Mouse (Mus musculus): ENCODE data around the gene Spem1.

Spem1 gene

DNA sequence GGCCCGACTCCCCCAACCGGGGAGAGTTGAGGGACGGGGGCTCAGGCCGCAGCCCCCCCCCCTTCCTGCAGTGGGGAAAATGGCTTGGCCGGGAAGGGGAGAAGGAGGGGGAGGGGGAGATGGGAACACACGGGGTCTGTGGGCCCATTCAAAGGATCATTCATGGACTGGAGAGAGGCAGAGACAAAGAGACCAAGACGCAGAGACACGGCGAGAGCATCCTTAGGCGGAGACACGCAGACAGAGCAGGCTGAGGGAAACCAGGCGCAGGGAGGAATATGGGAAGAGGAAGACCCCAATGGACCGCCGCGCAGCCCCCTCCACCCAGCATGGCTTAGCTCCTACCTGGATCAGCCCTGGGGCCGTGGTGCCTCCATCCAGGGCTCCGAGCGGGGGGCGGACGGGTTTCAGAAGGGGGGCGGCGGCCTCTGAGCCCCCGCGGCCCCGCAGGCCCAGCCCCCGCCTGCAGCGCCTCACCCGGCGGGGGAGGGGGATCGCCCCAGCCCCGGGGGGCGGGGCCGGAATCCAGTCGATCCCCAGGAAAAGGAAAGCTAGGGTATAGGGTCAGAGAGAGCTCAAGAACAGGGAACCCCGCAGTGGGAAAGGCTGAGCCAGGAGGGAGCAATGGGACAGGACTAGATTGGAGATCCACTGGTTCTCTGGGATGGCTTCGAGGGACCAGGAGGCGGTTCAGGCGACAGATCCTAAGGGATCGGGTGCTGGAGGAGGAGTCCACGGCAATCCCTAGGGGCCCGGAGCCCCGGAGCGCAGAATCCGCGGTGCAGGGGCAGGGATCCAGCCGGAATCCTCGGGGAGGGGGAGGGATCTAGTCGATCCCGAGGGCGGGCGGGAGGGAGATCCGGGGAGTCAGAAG lies 15.0 kb upstream of the Spem1 start:
- in situ Hi-C loops (cut with MboI; ENCODE audit: unreplicated experiment in 2 of 2) = no loop called here

- in situ Hi-C loops (cut with MboI; ENCODE audit: unreplicated experiment in 2 of 2) = no loop called here
Measured at GRCm38 (mm10) chr11:69835966-69836335, 14.0 kb upstream of the Spem1 start.

DNA sequence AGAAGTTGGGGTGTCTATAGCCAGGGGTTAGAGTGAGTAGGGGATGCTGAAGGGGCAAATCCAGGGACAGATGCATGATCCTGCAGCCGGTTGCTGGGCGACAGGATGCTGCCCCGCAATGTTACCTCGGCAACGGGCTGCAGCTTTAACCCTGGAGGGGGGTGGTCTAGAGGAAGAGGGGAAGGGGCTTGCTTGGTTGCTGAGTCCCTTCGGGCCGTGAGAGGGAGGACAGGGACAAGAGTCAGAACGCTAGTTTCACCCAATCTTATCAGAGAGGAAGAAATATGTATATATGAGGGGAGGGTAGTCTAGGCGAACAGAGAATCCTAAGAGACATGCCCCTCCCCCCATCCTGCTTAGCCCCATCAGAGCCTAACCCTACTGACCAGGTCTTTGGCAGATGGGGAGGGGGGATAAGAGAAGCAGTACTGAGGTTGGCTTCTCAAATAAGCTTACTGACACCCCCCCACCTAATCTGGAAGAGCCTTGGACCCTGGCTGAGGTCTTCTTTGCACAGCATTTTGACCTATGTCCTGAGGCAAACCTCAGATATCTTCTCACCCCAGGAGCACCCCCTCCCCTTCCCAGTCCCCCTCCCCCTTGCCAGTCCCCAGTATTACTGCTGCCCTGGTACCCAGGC lies 13.5 kb upstream of the Spem1 start:
- in situ Hi-C loops (cut with MboI; ENCODE audit: unreplicated experiment in 2 of 2) = no loop called here

DNA sequence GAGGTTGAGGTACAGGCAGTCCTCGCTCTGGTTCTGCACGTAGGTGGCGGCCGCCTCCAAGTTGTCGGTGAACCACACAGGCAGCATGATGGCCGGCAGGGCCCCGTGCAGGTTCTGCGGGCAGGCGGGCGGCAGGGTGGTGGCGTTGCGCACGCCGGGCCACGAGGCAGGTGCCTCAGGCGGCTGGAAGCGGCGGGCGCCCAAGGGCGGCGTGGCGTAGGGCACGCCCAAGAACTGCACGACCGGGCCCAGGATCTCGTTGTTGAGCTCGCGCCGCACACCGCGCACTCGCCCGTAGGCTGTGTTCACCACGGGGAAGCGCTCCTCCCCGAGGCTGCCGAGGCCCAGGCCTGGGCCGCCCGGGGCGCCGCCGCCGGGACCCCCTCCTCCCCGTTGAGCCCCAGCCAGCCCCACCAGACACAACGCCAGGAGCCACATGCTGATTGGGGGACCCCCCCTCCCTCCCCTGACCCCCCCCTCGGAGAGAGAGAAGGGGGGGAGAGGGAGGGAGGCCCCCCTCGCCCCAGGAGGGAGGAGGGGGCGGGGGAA lies 12.1 kb upstream of the Spem1 start:
- in situ Hi-C loops (cut with MboI; ENCODE audit: unreplicated experiment in 2 of 2) = no loop called here

GRCm38 (mm10) chr11:69833554-69833953 lies 11.6 kb upstream of the Spem1 start:
- in situ Hi-C loops (cut with MboI; ENCODE audit: unreplicated experiment in 2 of 2) = no loop called here

DNA sequence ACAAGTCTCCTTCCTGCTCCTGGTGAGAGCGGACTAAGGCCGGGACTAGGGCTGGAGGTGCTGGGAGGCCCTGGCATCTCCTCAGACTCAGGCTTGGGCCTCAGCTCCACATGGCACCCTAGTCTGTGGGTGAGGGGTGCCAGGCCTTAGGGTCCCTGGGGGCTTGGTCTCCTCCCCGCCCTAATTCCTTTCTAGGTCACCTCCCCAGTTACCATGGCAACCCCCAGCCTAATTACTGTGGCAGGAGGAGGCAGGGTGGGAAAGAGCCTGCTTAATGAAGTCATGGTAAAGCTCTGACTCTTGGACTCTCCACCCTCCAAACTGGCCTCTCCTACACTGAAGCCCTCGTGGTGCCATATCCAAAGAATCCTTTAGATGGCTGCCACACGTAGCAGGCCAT lies 6.9 kb upstream of the Spem1 start:
- in situ Hi-C loops (cut with MboI; ENCODE audit: unreplicated experiment in 2 of 2) = no loop called here

DNA sequence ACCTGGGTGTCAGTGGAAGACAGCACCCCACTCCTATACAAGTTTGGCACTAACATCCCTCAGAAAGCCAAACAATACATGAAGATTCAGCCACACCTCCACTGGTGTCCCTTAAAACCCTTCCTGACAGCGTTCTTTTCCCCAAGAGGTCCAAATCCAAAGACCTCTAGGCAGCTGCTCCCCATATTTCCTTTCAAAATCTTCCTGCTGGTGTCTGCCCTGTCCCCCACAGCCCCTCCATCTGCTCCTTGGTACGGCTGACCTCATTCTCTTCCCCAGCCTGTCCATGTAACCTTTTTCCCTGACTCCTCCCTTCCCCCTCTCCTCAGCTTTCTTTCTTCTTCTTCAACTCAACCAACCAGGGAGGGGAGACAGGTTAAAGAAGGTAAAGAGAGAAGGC lies 1.5 kb upstream of the Spem1 start:
- in situ Hi-C loops (cut with MboI; ENCODE audit: unreplicated experiment in 2 of 2) = no loop called here

DNA sequence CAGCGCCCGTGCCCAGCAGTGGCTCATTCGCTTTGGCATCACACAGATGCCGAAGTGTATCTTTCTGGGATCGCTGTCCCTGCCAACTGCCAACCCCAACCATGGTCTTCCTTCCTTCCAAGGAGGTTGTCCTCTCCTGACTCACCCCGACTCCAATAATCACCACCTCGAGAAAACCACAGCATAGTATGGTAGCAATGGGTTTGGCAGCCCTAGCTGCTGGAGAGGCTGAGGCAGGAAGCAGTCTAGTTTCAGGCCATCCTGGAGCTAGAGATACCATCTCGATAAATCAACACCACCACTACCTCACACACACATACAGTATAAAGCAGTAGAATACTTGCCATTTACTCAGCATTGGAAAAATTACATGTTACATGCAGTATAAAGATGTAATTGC lies 3.1 kb downstream of the Spem1 start:
- in situ Hi-C loops (cut with MboI; ENCODE audit: unreplicated experiment in 2 of 2) = no loop called here

GRCm38 (mm10) chr11:69818365-69818764 lies 3.6 kb downstream of the Spem1 start, which contains the start of gene Spem2:
Gene Spem2 (minus strand): TSS chr11:69818465.
- in situ Hi-C loops (cut with MboI; ENCODE audit: unreplicated experiment in 2 of 2) = no loop called here

DNA sequence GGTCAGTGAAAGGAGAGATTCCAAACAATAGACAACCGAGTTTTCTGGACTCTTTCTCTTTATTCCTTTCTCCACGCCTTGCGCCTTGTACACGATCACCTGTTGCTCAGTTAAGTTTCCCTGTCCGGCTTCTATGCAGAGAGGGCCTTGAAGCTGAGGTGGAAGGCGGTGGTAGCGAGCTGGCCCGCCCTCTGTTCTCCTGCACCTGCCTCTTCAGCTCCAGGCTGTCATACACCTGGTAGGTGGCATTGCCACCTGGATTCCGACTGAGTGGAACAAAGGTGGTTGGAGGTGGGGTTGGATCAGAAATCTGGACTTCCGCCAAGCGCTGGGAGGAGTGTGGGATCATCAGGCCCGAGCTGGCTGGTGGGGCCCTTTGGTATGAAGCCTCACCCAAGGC lies 5.5 kb downstream of the Spem1 start:
- in situ Hi-C loops (cut with MboI; ENCODE audit: unreplicated experiment in 2 of 2) = no loop called here

DNA sequence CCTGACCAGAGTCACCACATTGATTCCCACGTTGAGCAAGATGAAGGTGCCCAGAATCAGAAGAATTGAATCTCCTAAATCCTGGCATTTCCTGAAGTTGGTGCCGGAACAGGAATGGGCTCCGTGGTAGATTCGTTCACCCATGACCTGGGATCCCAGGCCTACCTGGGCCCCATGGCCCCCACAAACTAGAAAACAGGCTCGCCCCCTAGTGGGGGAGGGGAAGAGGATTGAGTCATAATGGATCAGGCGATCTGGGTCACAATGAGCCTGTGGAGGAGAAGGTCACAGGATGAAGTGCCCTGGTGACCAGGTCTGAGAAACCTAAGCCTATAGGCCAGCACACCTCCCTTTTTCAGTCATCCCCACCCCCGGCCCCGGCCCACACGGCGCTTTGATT lies 6.8 kb downstream of the Spem1 start, which contains the start of gene Gm39566:
Gene Gm39566, minus strand, starts transcription at position 144 of the 400 bp plus-strand sequence.
- in situ Hi-C loops (cut with MboI; ENCODE audit: unreplicated experiment in 2 of 2) = no loop called here

GRCm38 (mm10) chr11:69810280-69810679 lies 11.7 kb downstream of the Spem1 start:
- in situ Hi-C loops (cut with MboI; ENCODE audit: unreplicated experiment in 2 of 2) = no loop called here

GRCm38 (mm10) chr11:69807641-69808040 lies 14.3 kb downstream of the Spem1 start:
- in situ Hi-C loops (cut with MboI; ENCODE audit: unreplicated experiment in 2 of 2) = loop anchor here in 1 of 2 experiments (5.0 kb wide), 2 partner anchors 35 to 70 kb away; partner anchors contain the start of gene Tmem95

GRCm38 (mm10) chr11:69806378-69806777 lies 15.6 kb downstream of the Spem1 start:
- in situ Hi-C loops (cut with MboI; ENCODE audit: unreplicated experiment in 2 of 2) = loop anchor here in 1 of 2 experiments (5.0 kb wide), 2 partner anchors 36 to 71 kb away; partner anchors contain the start of gene Tmem95

- in situ Hi-C loops (cut with MboI; ENCODE audit: unreplicated experiment in 2 of 2) = loop anchor here (5.0 kb wide), 3 partner anchors 37 to 72 kb away; partner anchors contain the start of genes Polr2a (in 2 of the 2) and Tmem95 (in 2 of the 2)
Measured at GRCm38 (mm10) chr11:69804972-69805909, 16.7 kb downstream of the Spem1 start, which contains the start of gene Tmem102. Gene Tmem102 (minus strand): TSS chr11:69805624.

DNA sequence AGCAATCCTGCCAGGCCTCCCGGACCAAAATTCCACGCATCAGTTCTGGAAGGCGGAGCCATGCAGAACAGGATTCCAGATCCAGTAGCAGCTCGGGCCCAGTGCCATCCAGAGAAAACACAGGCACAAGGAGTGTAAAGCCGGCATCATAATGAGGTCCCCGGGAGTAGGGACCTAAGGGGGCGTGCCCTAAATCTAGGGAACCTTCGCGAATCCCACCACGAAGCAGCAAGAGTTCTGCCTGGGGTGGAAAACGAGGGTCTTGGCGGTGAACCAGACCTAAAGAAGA lies 17.4 kb downstream of the Spem1 start:
- in situ Hi-C loops (cut with MboI; ENCODE audit: unreplicated experiment in 2 of 2) = loop anchor here (5.0 kb wide), 2 partner anchors 47 to 73 kb away; partner anchors contain the start of genes Polr2a (in 2 of the 2) and Tmem95 (in 1 of the 2)

DNA sequence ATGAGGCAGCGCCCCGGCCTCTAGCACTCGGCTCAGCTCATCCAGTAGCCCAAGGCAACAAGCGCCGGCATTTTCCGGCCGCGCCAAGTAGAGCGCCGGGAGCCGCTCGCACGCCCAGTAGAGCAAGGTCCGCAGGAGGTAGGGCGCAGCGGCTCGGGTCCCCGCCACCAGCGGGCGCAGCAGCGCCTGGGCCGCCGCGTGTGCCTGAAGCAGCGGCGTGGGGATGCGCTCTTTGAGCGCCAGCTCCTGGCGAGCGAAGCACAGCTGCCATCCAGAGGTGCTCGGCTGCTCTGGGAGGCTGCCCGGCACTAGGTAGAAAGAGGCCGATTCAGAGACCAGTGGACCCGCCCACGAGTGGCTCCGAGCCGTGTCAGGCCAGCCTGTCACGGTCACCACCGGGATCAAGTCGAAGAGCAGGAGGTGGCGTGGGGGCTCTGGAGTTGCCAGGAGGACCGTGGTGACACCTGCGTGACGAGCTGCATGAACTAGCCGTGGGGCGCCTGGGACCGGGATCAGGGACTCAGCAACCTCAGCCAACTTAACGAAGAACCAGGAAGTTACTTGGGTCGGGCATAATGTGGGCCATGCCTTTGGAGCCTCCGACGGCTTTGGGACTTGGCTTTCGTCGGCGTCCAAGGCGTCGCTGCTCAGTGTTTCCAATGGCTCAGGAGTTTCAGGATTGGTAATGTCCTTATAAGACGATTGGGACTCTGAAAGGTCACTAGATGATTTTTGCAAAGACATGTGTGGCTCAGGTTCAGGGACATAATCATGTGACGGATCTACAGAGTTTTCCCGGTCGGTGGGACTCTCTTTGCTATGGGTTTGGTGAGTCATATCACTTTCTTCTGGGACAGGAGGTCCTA lies 18.0 kb downstream of the Spem1 start:
- in situ Hi-C loops (cut with MboI; ENCODE audit: unreplicated experiment in 2 of 2) = loop anchor here (5.0 kb wide), 2 partner anchors 47 to 73 kb away; partner anchors contain the start of genes Polr2a (in 2 of the 2) and Tmem95 (in 1 of the 2)

DNA sequence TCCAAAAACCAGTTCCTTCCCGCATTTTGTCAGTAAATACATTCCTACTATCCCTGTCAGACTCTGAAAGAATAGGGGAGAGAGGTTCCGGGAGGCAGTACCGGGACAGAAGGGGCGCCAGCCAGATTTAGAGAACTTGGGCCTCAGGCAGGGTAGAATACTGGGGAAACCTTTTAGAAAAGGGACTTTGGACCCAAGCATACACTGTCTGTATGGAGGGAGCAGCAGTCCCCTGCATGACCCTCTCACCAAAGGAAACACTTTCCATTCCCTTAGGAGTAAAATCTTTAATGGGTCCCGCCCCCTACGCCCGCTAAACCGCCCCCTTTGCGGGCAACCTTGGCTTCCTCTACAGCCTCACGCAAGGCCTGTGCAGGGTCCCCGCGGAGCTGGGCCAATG lies 18.7 kb downstream of the Spem1 start:
- in situ Hi-C loops (cut with MboI; ENCODE audit: unreplicated experiment in 2 of 2) = loop anchor here (5.0 kb wide), 2 partner anchors 46 to 74 kb away; partner anchors contain the start of genes Polr2a (in 2 of the 2) and Tmem95 (in 1 of the 2)

GRCm38 (mm10) chr11:69802648-69803105 lies 19.3 kb downstream of the Spem1 start:
- in situ Hi-C loops (cut with MboI; ENCODE audit: unreplicated experiment in 2 of 2) = loop anchor here (5.0 kb wide), 2 partner anchors 45 to 75 kb away; partner anchors contain the start of genes Polr2a (in 2 of the 2) and Tmem95 (in 1 of the 2)
